Mouse (Mus musculus) ovary, adult 2 months (tissue): ENCODE results near the gene Rft1. TPM values are rescaled to one million over a fixed set of nuclear protein-coding genes. Genes with fewer than 3 reads are reported as not detected.

ENCODE experiments used
- polyA plus RNA-seq: library from polyadenylated mRNA; depleted of rRNA; stranded (reverse); fragments of >200 nt; gene quantifications from 2 replicates; pipeline ENCODE4 v1.2.3, GENCODE M21; 2012; rRNA removed

The Rft1 gene
- polyA plus RNA-seq, result 20.8 and 27.4 TPM in 2 replicates

DNA sequence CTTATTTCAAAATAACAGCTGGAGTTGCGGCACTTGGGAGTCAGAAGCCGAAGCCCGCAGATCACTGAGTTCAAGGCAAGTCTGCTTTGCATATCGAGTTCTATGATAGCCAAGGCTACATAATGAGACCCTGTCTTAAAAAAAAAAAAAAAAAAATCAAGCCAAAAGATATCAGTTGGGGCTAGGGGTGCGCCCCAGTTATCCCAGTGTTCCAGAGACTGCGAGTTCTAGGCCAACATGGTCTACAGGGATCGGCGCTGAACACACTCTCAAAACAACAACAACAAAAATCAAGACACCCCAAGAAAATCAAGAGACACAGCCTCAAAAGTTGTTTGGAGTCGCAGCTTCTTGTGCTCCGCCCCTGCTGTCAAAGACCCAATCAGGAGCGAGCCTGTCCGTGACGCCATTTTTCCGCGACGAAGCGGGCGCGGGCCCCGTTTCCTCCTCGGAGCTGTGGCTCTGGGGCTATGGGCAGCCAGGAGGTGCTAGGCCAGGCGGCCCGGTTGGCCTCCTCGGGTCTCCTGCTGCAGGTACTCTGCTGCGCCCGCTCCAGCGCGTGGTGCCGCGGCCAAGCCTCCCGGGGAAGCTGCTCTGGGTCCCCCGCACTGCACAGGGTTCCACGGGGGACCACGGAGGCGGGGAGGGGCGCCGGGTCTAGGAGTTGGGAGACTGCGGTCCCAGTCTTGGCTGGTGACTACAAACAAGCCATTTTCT lies at the start of gene Rft1:
Gene Rft1 (plus strand): TSS at position 418 of the 717 bp plus-strand sequence.

DNA sequence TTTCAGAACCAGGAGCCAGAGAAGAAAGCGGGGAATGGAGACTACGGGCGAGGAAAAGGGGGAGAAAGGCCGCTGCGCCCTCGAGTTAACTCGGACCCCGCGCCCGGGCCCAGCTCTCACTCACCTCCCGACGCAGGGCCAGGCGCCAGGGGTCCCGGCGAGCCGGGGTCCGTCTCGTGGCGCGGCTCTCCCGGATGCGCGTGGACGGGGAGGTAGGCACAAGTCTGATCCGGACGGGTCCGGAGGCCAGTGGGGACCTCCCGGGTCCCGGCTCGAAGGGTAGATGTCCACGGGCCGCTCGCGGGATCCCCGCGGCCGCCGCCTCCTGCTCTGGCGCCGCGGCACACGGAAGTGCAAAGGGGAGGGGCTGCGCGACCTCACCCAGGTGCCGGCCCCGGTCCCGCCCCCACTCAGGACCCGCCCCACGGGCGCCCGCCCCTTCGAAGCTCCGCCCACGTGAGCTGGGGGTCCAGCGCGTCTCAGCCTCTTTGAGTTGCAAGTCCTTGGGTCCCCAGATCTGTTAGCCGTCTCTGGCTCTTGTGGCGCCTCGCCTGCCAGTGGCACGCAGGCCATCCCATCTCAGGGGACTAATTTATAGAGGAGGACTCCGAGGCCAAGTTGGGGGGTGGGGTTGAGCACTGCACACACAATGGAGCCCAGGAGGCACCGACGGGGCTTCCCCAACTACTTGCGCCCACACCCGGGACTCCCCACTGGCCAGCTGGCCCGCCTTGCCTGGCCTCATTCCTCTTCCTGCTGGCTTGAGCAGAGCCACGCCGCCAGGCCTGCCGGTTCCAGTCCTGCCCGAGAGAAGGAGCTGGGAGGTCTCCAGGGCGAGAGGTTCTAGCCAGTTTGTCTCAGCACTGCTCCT lies 28.1 kb upstream of the Rft1 start, which contains the start of gene Prkcd:
Gene Prkcd (minus strand): TSS at position 355 of the 871 bp plus-strand sequence.

DNA sequence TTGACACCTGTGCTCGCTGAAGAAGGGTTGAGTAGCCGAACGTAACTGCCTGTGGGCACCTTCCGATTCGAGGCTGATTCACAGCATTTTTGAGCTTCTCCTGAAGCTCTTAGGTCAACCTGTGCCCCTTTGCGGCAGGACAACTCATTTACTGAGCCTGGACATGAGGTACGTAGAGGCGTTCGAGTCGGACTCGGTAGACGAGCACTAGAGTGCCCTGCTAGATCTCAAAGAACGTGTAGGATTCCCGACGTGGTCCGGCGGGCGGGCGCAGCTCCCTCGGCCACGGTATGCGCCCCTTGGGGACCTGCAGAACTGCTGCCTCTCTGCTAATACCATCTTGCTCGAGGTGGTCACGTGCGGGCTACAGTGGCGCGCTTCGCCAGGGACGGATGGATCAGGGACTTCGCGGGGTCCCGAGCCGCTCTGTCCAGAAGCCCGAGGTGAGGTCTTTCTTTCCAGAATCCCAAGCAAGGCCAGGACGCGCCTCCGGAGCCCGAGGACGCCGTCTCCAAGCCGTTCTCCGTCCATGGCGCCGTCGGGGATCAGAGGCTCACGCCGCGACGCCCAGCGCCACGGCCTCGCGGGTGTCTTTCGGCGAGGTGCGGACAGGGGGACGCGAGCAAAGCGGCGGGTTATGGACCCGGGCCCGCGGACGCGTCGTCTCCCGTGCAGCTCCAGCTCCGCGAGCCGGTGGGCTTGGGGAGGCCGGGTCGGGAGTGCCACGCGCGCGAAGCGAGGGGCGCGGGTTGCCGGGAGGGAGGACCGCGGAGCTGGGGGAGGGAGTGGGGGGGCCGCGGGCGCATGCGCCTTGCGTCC lies 60.8 kb downstream of the Rft1 start, which contains the start of gene Sfmbt1:
Gene Sfmbt1 (plus strand): TSS at position 51 of the 819 bp plus-strand sequence.

Other genes starting within 250 kb of the Rft1 start
- 54.0 and 80.4 TPM in 2 replicates for gene Dcp1a, start 174.8 kb upstream of the Rft1 start, polyA plus RNA-seq
- 12.9 and 13.5 TPM in 2 replicates for gene Cacna1d, start 162.9 kb upstream of the Rft1 start, polyA plus RNA-seq
- 388 and 461 TPM in 2 replicates for gene Tkt, start 106.0 kb upstream of the Rft1 start, polyA plus RNA-seq
- gene Prkcd, start 28.1 kb upstream of the Rft1 start, polyA plus RNA-seq, result 209 and 252 TPM in 2 replicates
- gene Sfmbt1, start 60.5 kb downstream of the Rft1 start, polyA plus RNA-seq, result 1.1 TPM in 2 replicates
- 33.0 and 42.0 TPM in 2 replicates for gene Tmem110, start 171.2 kb downstream of the Rft1 start, polyA plus RNA-seq
- 32.2 and 38.3 TPM in 2 replicates for gene Mustn1, start 224.8 kb downstream of the Rft1 start, polyA plus RNA-seq
- 0.95 and 1.6 TPM in 2 replicates for gene Itih4, start 232.1 kb downstream of the Rft1 start, polyA plus RNA-seq